Mouse (Mus musculus) kidney, adult 11 months (tissue): ENCODE measurements around the gene Bspry.
A peak's percentile ranks its signal among the peaks of the same experiment; 100 is the strongest.
"Not testable (repeated sequence)": the region's sequence is repeated elsewhere in the genome, so short reads cannot be mapped to it uniquely, and the experiment has no call there.

ENCODE experiments used
- DNase-seq: peaks from one replicate; pipeline ENCODE4 v3.0.0; 2022

The Bspry gene

GRCm38 (mm10) chr4:62479937-62480708, at the start of gene Bspry:
TSS of gene Bspry (plus strand) at chr4:62480053.
- DNase-seq, result peak; percentile 79

- DNase-seq, result no peak
Measured at GRCm38 (mm10) chr4:62430678-62431077, 49.2 kb upstream of the Bspry start.

- DNase-seq, result no peak
Measured at GRCm38 (mm10) chr4:62431522-62431921, 48.3 kb upstream of the Bspry start.

DNA sequence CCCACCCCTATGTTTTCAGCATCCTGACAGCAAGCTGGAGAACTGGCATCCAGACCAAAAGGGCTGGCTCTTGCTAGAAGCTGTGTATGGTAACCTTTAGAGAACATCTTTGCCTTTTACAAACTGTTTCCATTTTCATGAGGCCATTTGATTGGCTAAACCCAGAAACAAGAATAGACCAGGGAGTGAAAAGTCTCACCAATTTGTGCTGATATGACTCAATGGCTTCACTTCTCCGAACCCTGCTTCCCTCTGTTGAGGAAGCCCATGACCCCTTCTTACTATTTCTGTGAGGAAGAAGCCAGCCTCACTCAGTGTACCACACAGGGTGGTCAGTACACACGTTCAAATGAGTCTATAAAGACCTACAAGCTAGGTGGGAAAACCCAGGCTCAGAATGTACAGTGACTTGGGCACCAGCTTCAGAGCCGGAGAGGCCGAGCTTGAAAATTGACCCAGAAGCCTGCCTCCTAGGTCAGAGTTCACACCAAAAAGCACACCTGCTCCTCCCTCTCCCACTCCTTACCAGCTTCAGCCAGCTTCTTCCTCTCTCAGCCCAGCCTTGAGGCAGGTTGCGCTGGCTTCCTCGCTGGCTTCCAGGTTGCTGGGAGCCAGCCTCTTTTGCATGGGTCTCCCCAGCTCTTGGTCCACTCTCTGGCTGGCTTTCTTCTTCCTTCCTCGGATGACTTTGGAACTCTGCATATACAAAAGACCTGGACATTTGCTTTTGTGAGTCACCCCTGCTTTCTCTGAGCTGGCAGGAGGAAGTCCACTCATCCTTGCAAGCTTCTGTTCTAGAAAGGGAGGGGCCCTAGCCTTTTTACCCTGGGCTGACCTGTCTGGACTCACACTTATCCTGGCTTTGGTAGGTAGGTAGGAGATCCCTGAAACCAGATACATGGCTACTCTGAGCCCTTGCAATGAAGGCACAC, 45.6 kb upstream of the Bspry start:
- peak; percentile 61 for DNase-seq

GRCm38 (mm10) chr4:62435081-62435480, 44.8 kb upstream of the Bspry start, which contains the start of gene Rnf183:
TSS of gene Rnf183 (minus strand) at chr4:62435252.
- DNase-seq, result peak; percentile 67

GRCm38 (mm10) chr4:62437256-62437778, 42.5 kb upstream of the Bspry start:
- DNase-seq, result no peak

GRCm38 (mm10) chr4:62437871-62438270, 42.0 kb upstream of the Bspry start:
- peak; percentile 84 for DNase-seq

GRCm38 (mm10) chr4:62439793-62440192, 40.1 kb upstream of the Bspry start:
- no peak for DNase-seq

GRCm38 (mm10) chr4:62440544-62440943, 39.3 kb upstream of the Bspry start:
- peak; percentile 79 for DNase-seq

DNA sequence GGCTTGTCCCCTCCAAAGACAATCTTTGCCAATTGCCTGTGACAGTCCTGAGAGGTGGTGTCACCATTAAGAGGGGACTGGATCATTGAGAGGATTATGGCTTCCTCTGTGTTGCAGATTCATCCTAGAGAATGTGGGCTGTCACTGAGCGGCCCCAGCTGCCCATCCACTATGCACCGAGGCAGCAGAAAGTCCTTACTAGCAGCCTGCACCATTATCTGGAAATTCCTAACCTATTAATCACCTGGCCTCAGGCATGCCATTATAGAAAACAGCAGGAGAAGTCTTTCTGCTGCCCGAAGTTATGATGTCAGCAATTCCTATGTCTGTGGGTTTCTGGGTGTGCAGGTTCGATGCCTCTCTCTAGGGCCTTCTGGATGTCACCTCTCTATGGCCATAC, 38.9 kb upstream of the Bspry start:
- no peak for DNase-seq

- peak; percentile 30 for DNase-seq
Measured at GRCm38 (mm10) chr4:62454995-62455394, 24.9 kb upstream of the Bspry start.

DNA sequence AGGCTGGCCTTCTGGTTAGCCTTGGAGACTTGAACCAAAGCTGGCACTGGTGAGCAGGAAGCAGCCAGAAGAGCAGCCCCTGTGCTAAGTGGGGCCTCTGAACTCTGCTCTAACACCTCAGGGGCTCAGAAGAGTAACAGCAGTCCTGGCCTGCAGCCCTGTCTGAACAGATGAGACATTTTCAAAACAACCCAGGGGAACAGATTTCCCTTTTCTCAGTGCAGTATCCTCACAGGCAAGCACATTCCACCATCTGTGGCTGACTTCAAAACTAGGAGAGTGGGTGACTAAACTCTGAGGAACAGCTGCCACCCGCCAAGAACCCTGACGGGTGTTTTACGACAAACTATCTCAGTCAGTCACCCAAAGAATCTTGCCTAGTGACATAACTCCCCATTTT, 20.8 kb upstream of the Bspry start:
- DNase-seq, result no peak

GRCm38 (mm10) chr4:62460348-62460747, 19.5 kb upstream of the Bspry start:
- DNase-seq, result no peak

GRCm38 (mm10) chr4:62463124-62463523, 16.7 kb upstream of the Bspry start:
- peak; percentile 42 for DNase-seq

GRCm38 (mm10) chr4:62468158-62468557, 11.7 kb upstream of the Bspry start:
- no peak for DNase-seq

DNA sequence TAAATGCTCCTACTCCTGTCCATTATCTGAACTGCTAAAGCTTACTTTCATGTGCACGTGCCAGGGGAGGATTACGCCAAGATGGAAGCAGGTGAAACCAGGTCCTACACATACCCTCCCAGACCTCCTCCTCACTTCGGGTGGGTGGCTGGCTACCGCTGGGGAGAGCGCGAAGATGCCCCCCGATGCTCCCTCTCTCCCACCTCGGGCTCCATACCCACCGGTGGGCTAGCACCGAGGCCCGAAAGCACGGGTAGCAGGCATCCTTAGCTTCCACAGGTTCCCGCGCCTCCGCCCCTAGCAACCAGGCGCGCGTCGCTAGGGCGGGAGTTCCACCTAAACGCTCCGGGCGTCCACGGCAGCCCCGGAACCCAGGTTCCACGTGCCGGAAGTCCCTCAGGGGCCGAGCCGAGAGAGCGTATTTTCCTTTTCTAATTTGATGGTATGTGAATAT, 9.2 kb upstream of the Bspry start, which contains the start of gene Wdr31:
TSS of gene Wdr31 (minus strand) at position 299 of the 454 bp plus-strand sequence.
- peak; percentile 68 for DNase-seq

- DNase-seq, result no peak
Measured at GRCm38 (mm10) chr4:62472071-62472470, 7.8 kb upstream of the Bspry start.

- DNase-seq, result no peak
Measured at GRCm38 (mm10) chr4:62475131-62475530, 4.7 kb upstream of the Bspry start.

DNA sequence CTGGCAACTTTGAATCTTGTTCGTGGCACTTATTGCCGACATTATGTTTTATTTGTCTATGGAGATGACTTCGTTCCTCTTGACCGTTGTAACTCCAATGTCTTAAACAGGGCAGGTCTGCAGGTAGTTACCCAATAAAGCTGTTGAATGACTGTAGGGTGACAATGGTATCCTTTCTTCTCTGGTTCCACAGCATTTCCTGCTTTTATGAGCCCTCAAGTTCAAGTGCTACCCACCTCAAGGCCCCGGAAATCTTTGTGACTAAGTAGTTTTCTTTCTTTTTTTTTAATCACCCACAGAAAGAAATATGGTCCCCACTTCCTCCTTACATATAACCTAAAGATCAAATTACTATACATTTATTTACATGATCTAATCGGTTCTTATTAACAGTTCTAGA, 4.1 kb upstream of the Bspry start:
- no peak for DNase-seq

DNA sequence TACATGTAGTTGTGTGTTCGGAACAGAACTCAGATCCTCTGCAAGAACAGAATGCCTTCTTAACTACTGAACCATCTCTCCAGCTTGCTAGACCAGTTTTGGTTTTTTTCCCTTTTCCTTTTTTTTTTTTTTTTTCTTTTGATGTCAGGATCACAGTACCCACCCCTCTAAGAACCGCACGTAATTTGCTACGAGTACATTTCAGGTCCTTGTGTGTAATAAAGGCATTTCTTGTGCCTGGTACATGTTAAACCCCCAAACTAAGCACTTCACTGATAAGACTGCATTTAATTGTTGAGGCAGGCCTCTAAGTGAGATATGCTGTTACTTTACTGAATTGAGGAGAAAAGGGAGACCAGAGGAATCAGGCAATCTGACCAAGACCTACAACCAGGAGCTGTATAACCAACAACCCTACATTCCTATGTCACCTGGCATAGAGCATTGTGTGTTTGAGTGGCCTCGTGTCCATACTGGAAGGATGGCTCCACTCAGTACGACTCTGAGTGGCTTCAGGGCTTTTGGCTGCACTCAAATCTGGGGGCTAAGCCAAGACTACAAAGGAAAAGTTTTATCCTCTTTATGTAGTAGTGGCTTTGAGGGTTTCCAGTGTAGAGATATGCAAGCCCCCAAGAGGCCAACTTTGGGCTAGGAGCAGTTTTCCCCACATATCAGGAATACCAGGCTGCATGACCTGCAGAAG, 2.2 kb upstream of the Bspry start:
- no peak for DNase-seq

GRCm38 (mm10) chr4:62479593-62479936, 288 bp upstream of the Bspry start:
- not testable (repeated sequence) for DNase-seq

GRCm38 (mm10) chr4:62480709-62481605, 1.1 kb downstream of the Bspry start:
- DNase-seq, result peak; percentile 40
